Mouse (Mus musculus): Measurements from ENCODE around the gene Dusp19. TPM values are rescaled to one million over a fixed set of nuclear protein-coding genes. Genes with fewer than 3 reads are reported as not detected.

Dusp19 gene
- polyA plus RNA-seq, 1 experiment = 11.6 TPM

GRCm38 (mm10) chr2:80581043-80581711 lies 35.7 kb upstream of the Dusp19 start, which contains the start of gene Nckap1:
Nckap1 (minus strand) TSS chr2:80581380.
- H3K27ac ChIP-seq (ENCODE audit: control insufficient read depth, insufficient read depth, low read depth, low read length) = peak within 1 kb of the TSS; percentile 92
- no peaks in the 10 kb centered on the region for H3K4me1 ChIP-seq (ENCODE audit: control insufficient read depth, insufficient read depth, low read length)
- TF ChIP-seq CTCF (IDR thresholded peaks at IDR 0.05; ENCODE audit: control insufficient read depth, insufficient read depth, insufficient replicate concordance, low read depth, low read length) (peak; percentile 28), POLR2A (IDR thresholded peaks at IDR 0.05; ENCODE audit: control insufficient read depth, low read depth, low read length) (peak; percentile 5)
- H3K4me3 ChIP-seq (ENCODE audit: control insufficient read depth, low read depth, low read length) = peak within 1 kb of the TSS; percentile 97
- H3K36me3 ChIP-seq (ENCODE audit: control insufficient read depth, insufficient read depth, low read length) = no peaks in the 10 kb centered on the region
- H3K27me3 ChIP-seq (ENCODE audit: control insufficient read depth, insufficient read depth, low read length) = no peaks in the 10 kb centered on the region

- Histone ChIP-seq H3K36me3 (ENCODE audit: control insufficient read depth, insufficient read depth, low read length) (no peaks in the 10 kb centered on the region), H3K27me3 (ENCODE audit: control insufficient read depth, insufficient read depth, low read length) (no peaks in the 10 kb centered on the region), H3K4me3 (ENCODE audit: control insufficient read depth, low read depth, low read length) (no peak overlapping the region), H3K4me1 (ENCODE audit: control insufficient read depth, insufficient read depth, low read length) (no peaks in the 10 kb centered on the region), H3K27ac (ENCODE audit: control insufficient read depth, insufficient read depth, low read depth, low read length) (no peak overlapping the region)
- TF ChIP-seq POLR2A (IDR thresholded peaks at IDR 0.05; ENCODE audit: control insufficient read depth, low read depth, low read length) = no peak
- no peak for TF ChIP-seq CTCF (IDR thresholded peaks at IDR 0.05; ENCODE audit: control insufficient read depth, insufficient read depth, insufficient replicate concordance, low read depth, low read length)
Measured at GRCm38 (mm10) chr2:80582356-80582755, 34.5 kb upstream of the Dusp19 start.

GRCm38 (mm10) chr2:80594215-80594918 lies 22.5 kb upstream of the Dusp19 start:
- Histone ChIP-seq H3K4me3 (ENCODE audit: control insufficient read depth, low read depth, low read length) (no peak overlapping the region), H3K36me3 (ENCODE audit: control insufficient read depth, insufficient read depth, low read length) (no peaks in the 10 kb centered on the region), H3K27ac (ENCODE audit: control insufficient read depth, insufficient read depth, low read depth, low read length) (no peak overlapping the region), H3K4me1 (ENCODE audit: control insufficient read depth, insufficient read depth, low read length) (no peaks in the 10 kb centered on the region), H3K27me3 (ENCODE audit: control insufficient read depth, insufficient read depth, low read length) (no peaks in the 10 kb centered on the region)
- TF ChIP-seq POLR2A (IDR thresholded peaks at IDR 0.05; ENCODE audit: control insufficient read depth, low read depth, low read length) (no peak), CTCF (IDR thresholded peaks at IDR 0.05; ENCODE audit: control insufficient read depth, insufficient read depth, insufficient replicate concordance, low read depth, low read length) (no peak)

GRCm38 (mm10) chr2:80596960-80597359 lies 19.9 kb upstream of the Dusp19 start:
- H3K27me3 ChIP-seq (ENCODE audit: control insufficient read depth, insufficient read depth, low read length) = no peaks in the 10 kb centered on the region
- no peaks in the 10 kb centered on the region for H3K4me1 ChIP-seq (ENCODE audit: control insufficient read depth, insufficient read depth, low read length)
- no peaks in the 10 kb centered on the region for H3K36me3 ChIP-seq (ENCODE audit: control insufficient read depth, insufficient read depth, low read length)
- TF ChIP-seq POLR2A (IDR thresholded peaks at IDR 0.05; ENCODE audit: control insufficient read depth, low read depth, low read length) = no peak
- TF ChIP-seq CTCF (IDR thresholded peaks at IDR 0.05; ENCODE audit: control insufficient read depth, insufficient read depth, insufficient replicate concordance, low read depth, low read length) = no peak
- no peak overlapping the region for H3K27ac ChIP-seq (ENCODE audit: control insufficient read depth, insufficient read depth, low read depth, low read length)
- no peak overlapping the region for H3K4me3 ChIP-seq (ENCODE audit: control insufficient read depth, low read depth, low read length)

GRCm38 (mm10) chr2:80599850-80600249 lies 17.0 kb upstream of the Dusp19 start:
- peaks cover 5% of the 10 kb centered on the region for H3K4me1 ChIP-seq (ENCODE audit: control insufficient read depth, insufficient read depth, low read length)
- H3K4me3 ChIP-seq (ENCODE audit: control insufficient read depth, low read depth, low read length) = no peak overlapping the region
- H3K36me3 ChIP-seq (ENCODE audit: control insufficient read depth, insufficient read depth, low read length) = no peaks in the 10 kb centered on the region
- TF ChIP-seq POLR2A (IDR thresholded peaks at IDR 0.05; ENCODE audit: control insufficient read depth, low read depth, low read length) = no peak
- no peak for TF ChIP-seq CTCF (IDR thresholded peaks at IDR 0.05; ENCODE audit: control insufficient read depth, insufficient read depth, insufficient replicate concordance, low read depth, low read length)
- H3K27me3 ChIP-seq (ENCODE audit: control insufficient read depth, insufficient read depth, low read length) = no peaks in the 10 kb centered on the region
- no peak overlapping the region for H3K27ac ChIP-seq (ENCODE audit: control insufficient read depth, insufficient read depth, low read depth, low read length)

- Histone ChIP-seq H3K4me1 (ENCODE audit: control insufficient read depth, insufficient read depth, low read length) (peaks cover 5% of the 10 kb centered on the region), H3K27ac (ENCODE audit: control insufficient read depth, insufficient read depth, low read depth, low read length) (no peak overlapping the region), H3K4me3 (ENCODE audit: control insufficient read depth, low read depth, low read length) (no peak overlapping the region), H3K27me3 (ENCODE audit: control insufficient read depth, insufficient read depth, low read length) (no peaks in the 10 kb centered on the region), H3K36me3 (ENCODE audit: control insufficient read depth, insufficient read depth, low read length) (no peaks in the 10 kb centered on the region)
- no peak for TF ChIP-seq POLR2A (IDR thresholded peaks at IDR 0.05; ENCODE audit: control insufficient read depth, low read depth, low read length)
- no peak for TF ChIP-seq CTCF (IDR thresholded peaks at IDR 0.05; ENCODE audit: control insufficient read depth, insufficient read depth, insufficient replicate concordance, low read depth, low read length)
Measured at GRCm38 (mm10) chr2:80600611-80601010, 16.2 kb upstream of the Dusp19 start.

GRCm38 (mm10) chr2:80602756-80603155 lies 14.1 kb upstream of the Dusp19 start:
- Histone ChIP-seq H3K27me3 (ENCODE audit: control insufficient read depth, insufficient read depth, low read length) (no peaks in the 10 kb centered on the region), H3K4me1 (ENCODE audit: control insufficient read depth, insufficient read depth, low read length) (peaks cover 5% of the 10 kb centered on the region), H3K36me3 (ENCODE audit: control insufficient read depth, insufficient read depth, low read length) (no peaks in the 10 kb centered on the region), H3K27ac (ENCODE audit: control insufficient read depth, insufficient read depth, low read depth, low read length) (no peak overlapping the region), H3K4me3 (ENCODE audit: control insufficient read depth, low read depth, low read length) (no peak overlapping the region)
- no peak for TF ChIP-seq POLR2A (IDR thresholded peaks at IDR 0.05; ENCODE audit: control insufficient read depth, low read depth, low read length)
- no peak for TF ChIP-seq CTCF (IDR thresholded peaks at IDR 0.05; ENCODE audit: control insufficient read depth, insufficient read depth, insufficient replicate concordance, low read depth, low read length)

All from testis, adult 2 months (tissue).